Mouse (Mus musculus) neural tube, embryonic 11.5 days (tissue): ENCODE results near the gene Satb2. TPM values are rescaled to one million over a fixed set of nuclear protein-coding genes. Genes with fewer than 3 reads are reported as not detected.
A peak's percentile ranks its signal among the peaks of the same experiment; 100 is the strongest.

Experiments used
- ATAC-seq: fragments of 200-750 bp; cut with Nextera tagmentation; 2 replicates; pipeline ENCODE4 v1.8.0; 2017; ENCODE audit warnings: moderate number of reproducible peaks, mild to moderate bottlenecking, moderate TSS enrichment, moderate library complexity; ENCODE audit not compliant: insufficient read depth, low FRiP score, low TSS enrichment
- DNase-seq: peaks from one replicate; pipeline ENCODE4 v3.0.0-alpha.2; 2015; ENCODE audit warnings: low spot score
- H3K27ac ChIP-seq: fragments of 300-500 bp; sonication (generic); 2 replicates; pipeline ENCODE4 v1.5.1; 2014; ENCODE audit warnings: low read depth, mild to moderate bottlenecking, low read length
- H3K27me3 ChIP-seq: fragments of 300-500 bp; sonication (generic); 2 replicates; pipeline ENCODE4 v1.6.1; 2014; ENCODE audit warnings: mild to moderate bottlenecking, low read length, mixed read lengths; ENCODE audit not compliant: control insufficient read depth, insufficient read depth
- H3K36me3 ChIP-seq: fragments of 300-500 bp; sonication (generic); 2 replicates; pipeline ENCODE4 v1.6.1; 2014; ENCODE audit warnings: mild to moderate bottlenecking, low read length, moderate library complexity, mixed read lengths; ENCODE audit not compliant: control insufficient read depth, insufficient read depth
- H3K4me1 ChIP-seq: fragments of 300-500 bp; sonication (generic); 2 replicates; pipeline ENCODE4 v1.6.1; 2014; ENCODE audit warnings: low read length, mixed read lengths; ENCODE audit not compliant: control insufficient read depth, insufficient read depth
- H3K4me2 ChIP-seq: fragments of 300-500 bp; sonication (generic); 2 replicates; pipeline ENCODE4 v1.6.1; 2014; ENCODE audit warnings: low read depth, mild to moderate bottlenecking, moderate library complexity
- H3K4me3 ChIP-seq: fragments of 300-500 bp; sonication (generic); 2 replicates; pipeline ENCODE4 v1.5.1; 2014; ENCODE audit warnings: low read depth, low read length
- H3K9ac ChIP-seq: fragments of 300-500 bp; sonication (generic); 2 replicates; pipeline ENCODE4 v1.6.1; 2014; ENCODE audit warnings: mild to moderate bottlenecking, low read length
- H3K9me3 ChIP-seq: fragments of 300-500 bp; sonication (generic); 2 replicates; pipeline ENCODE4 v1.6.1; 2016; ENCODE audit warnings: low read length; ENCODE audit not compliant: control insufficient read depth
- WGBS: fragments of 180-500 bp; shearing (Covaris S2); extraction: QIAGEN DNeasy Blood & Tissue Kit; methylation state at CpG from one replicate; pipeline ENCODE4 v1.1.7; 2014; 5-methylcytosine and 5-hydroxymethylcytosine counted together
- polyA plus RNA-seq: library from polyadenylated mRNA; unstranded; fragments of >200 nt; fragmentation: Nextera tagmentation; extraction: Ambion mirVana; gene quantifications from 2 replicates; pipeline ENCODE4 v1.2.1, GENCODE M21; 2014

The Satb2 gene
- polyA plus RNA-seq, 1 experiment from 2014 or later: 1.5 TPM

DNA sequence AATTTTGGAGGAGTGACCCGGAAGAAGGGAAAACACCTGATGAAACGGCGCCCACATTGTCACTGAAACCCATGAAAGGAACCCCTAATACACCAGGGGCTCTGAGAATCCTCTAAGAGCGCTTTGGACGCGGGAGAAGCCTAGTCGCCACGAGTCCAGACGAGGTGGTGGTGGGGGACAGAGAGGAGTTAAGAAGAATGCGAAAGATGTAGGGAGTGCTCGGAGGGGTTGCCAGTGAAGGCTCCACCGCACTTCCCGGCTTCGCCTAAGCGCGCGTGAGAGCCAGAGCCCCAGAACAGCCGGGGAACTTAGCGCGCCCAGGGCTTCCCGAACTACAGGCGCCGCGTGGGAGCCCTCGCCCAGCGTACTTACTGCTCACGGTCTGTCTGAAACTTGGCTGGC, 7.7 kb downstream of the Satb2 start:
- Histone ChIP-seq H3K4me3 (peak overlapping the region; percentile 78), H3K4me1 (peaks cover 15% of the 10 kb centered on the region; the same call in 1 of the 2 replicates), H3K4me2 (peak overlapping the region; percentile 95), H3K9me3 (no peaks in the 10 kb centered on the region), H3K27ac (no peak overlapping the region), H3K36me3 (no peaks in the 10 kb centered on the region), H3K9ac (peak overlapping the region; percentile 45; the same call in 1 of the 2 replicates), H3K27me3 (peaks cover 37% of the 10 kb centered on the region)
- DNase-seq (peak; percentile 68), ATAC-seq (no peak)
- under 1% methylated on average over 27 of the region's 27 CpGs for WGBS

DNA sequence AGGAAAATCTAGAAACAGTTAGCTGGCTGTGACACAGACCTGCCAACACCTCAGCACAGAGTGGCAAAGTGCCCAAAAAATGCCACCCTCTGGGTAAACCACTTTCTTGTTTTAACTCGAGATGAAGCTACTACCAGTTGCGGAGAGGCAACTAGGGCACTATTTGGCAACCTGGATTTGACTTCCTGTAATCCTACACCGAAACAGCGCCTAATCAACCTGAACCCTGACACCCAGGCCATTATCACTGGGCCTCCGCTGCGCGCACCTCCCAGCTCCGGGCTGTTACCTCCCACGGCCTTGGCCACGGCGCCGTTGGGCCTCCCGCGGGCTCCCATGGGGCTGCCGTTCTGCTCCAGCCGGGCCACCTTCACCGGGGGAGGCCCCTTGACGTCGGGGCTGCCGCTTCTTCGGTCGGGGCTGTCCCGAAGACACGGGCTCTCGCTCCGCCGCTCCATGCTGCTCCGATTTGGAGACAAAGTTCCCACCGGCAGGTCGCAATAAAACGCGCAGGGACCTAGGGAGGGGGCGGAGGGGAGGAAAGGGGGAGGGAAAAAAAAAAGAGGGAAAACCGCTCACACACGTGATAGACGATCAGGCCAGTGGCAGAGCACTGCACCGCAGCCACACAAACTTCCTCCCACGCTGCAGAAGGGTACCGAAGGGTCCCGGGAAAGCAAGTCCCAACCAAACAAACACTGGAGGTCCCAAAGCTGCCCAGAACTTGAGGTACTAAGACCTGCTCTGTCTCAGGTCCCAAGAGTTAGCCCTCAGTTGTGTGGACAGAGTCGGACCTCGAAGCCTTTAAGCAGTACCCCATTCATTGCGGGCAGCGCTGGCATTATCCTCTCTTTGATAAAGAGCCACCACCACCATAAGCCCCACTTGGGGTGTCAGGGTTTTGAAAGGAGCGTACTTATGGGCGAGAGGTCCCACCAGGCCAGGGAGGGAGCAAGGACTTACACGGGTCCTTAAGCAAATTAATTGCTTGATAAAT, 8.8 kb downstream of the Satb2 start:
- 1% methylated on average over 47 of the region's 47 CpGs for WGBS
- H3K27ac ChIP-seq: no peak overlapping the region

DNA sequence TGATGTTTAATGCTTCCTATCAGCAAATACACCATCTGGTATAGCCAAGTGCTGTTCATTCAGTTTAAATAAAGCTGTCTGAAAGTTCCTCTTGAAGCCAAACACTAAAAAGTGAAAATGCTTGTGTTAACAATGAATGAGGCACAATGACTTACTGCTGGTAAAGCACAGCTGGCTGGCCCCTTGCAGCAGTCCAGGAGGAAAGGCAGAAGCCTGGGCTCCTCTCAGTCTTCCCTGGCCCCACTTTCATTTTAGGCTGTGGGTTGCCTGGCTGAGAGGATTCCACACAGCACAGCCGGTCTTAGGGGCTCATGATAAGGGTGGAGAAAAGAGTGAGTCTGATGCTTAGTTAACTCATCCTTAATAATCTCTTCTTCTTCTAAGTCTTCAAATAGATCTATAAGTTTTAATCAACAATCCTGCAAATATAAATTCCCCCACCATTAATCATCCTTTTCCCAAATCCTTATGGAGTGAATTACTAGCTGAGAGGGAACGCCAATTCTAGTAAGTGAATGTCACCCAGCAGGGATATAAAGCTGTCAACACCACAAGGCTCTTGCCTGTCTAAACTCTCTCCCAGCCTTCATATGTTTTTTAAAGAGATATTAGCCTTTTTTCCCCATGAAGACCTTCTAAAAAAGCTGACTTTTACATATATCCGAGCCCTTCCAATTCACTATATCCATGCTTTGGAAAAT, 12.4 kb downstream of the Satb2 start:
- Histone ChIP-seq H3K4me1 (peaks cover 15% of the 10 kb centered on the region; the same call in 1 of the 2 replicates), H3K4me3 (no peak overlapping the region), H3K9me3 (no peaks in the 10 kb centered on the region), H3K4me2 (no peak overlapping the region), H3K27me3 (peaks cover 28% of the 10 kb centered on the region), H3K9ac (no peak overlapping the region), H3K36me3 (no peaks in the 10 kb centered on the region), H3K27ac (no peak overlapping the region)
- DNase-seq (no peak), ATAC-seq (no peak)
- WGBS: 51% methylated on average over 3 of the region's 3 CpGs

More for the DNA sequence above, 8.8 kb downstream of the Satb2 start:
- H3K4me2 ChIP-seq: peak overlapping the region; percentile 45
- H3K4me3 ChIP-seq: peak overlapping the region; percentile 29
- H3K4me1 ChIP-seq: peaks cover 15% of the 10 kb centered on the region; the same call in 1 of the 2 replicates
- DNase-seq (no peak), ATAC-seq (no peak)
- H3K9me3 ChIP-seq: no peaks in the 10 kb centered on the region
- H3K27me3 ChIP-seq: peaks cover 31% of the 10 kb centered on the region
- no peak overlapping the region; the same call in 1 of the 2 replicates for H3K9ac ChIP-seq
- H3K36me3 ChIP-seq: no peaks in the 10 kb centered on the region

DNA sequence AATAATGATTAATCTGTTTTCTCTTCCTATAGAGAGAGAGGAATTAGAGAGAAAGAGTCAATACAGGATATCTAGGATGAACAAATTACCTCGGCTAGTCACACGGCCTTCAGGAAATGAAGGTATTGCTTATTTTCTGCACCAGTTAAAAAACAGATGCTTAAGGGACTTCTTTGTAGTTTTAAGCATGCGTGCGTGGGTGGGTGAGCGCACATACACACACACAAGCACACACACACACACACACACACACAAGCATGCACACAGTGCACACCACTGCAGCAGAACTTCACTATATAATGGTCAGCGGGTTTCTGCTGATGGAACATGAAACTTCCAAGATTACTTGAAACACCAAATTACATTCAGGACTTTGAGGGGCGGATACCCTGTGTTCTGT, 14.0 kb downstream of the Satb2 start:
- H3K9ac ChIP-seq: no peak overlapping the region
- peaks cover 12% of the 10 kb centered on the region for H3K27me3 ChIP-seq
- H3K4me3 ChIP-seq: no peak overlapping the region
- no peaks in the 10 kb centered on the region for H3K9me3 ChIP-seq
- 90% methylated on average over 7 of the region's 7 CpGs for WGBS
- peaks cover 3% of the 10 kb centered on the region; the same call in 1 of the 2 replicates for H3K4me1 ChIP-seq
- DNase-seq (no peak), ATAC-seq (no peak)
- no peaks in the 10 kb centered on the region for H3K36me3 ChIP-seq
- no peak overlapping the region for H3K27ac ChIP-seq
- H3K4me2 ChIP-seq: no peak overlapping the region

DNA sequence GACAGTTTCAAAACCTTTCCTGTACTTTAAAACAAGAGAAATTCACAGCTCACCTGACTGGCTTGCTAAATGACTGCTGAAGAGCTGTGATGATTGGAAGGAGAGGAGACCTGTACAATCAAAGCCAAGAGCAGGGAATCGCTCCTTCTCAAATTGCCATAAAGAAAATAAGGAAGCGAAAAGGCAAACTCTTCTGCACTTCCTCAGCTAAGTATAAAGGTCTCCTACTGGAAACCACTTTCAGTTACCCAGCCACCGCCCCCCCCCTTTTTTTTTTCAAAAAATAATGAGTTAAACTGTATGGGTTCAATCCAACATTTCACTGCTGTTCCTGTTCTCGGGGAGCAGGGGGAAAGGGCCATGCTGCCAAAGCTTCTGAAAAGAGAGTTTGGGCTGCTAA, 15.2 kb downstream of the Satb2 start:
- WGBS: 87% methylated on average over 4 of the region's 4 CpGs
- ATAC-seq (no peak), DNase-seq (no peak)
- Histone ChIP-seq H3K36me3 (no peaks in the 10 kb centered on the region), H3K27me3 (peaks cover 3% of the 10 kb centered on the region), H3K27ac (no peak overlapping the region), H3K4me1 (no peaks in the 10 kb centered on the region), H3K4me2 (no peak overlapping the region), H3K4me3 (no peak overlapping the region), H3K9me3 (no peaks in the 10 kb centered on the region), H3K9ac (no peak overlapping the region)

DNA sequence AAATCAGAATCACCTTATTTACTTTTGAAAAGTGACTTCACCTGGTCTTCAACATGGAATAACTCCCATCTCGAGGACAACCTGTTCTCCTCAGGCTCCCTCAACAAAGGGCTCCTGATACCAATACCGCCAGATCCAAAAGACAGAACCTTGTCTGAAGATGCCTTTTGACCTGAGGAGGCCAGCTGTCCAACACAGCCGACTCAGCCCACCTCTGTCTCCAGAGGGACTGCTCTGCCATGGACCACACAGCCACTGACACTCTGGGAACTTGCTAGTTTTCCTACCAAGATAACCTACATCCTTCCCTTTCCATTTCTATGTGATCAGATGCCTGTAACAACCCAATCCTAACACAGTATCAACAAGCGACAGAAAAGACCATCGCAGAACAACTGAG, 19.5 kb downstream of the Satb2 start:
- ATAC-seq: no peak
- no peaks in the 10 kb centered on the region for H3K9me3 ChIP-seq
- 93% methylated on average over 5 of the region's 5 CpGs for WGBS
- no peak overlapping the region for H3K4me3 ChIP-seq
- H3K27ac ChIP-seq: no peak overlapping the region
- H3K4me1 ChIP-seq: no peaks in the 10 kb centered on the region
- no peak overlapping the region for H3K9ac ChIP-seq
- no peak overlapping the region for H3K4me2 ChIP-seq
- H3K36me3 ChIP-seq: no peaks in the 10 kb centered on the region
- H3K27me3 ChIP-seq: no peaks in the 10 kb centered on the region
- DNase-seq: no peak

DNA sequence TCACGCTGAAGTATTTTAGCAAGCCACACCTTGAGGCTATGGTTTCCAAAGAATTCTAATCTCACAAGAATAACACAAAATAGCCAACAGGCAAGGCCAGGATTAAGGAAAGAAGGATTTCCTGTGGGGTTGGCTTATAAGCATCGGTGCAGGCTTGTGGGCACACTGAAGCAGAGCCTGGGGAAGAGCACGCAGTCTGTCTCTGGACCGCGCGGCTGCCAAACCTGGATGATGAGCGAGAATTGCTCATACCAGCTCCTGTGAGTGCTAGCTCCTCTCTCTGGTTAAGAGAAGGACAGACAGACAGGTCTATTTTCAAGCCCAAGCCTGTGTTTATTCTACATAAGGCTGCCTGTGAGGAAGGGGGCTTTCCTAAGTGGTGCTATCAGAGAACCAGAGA, 20.5 kb downstream of the Satb2 start:
- no peaks in the 10 kb centered on the region for H3K27me3 ChIP-seq
- ATAC-seq (no peak), DNase-seq (no peak)
- no peaks in the 10 kb centered on the region for H3K4me1 ChIP-seq
- no peak overlapping the region for H3K4me2 ChIP-seq
- no peak overlapping the region for H3K9ac ChIP-seq
- no peaks in the 10 kb centered on the region for H3K36me3 ChIP-seq
- 93% methylated on average over 7 of the region's 7 CpGs for WGBS
- no peak overlapping the region for H3K27ac ChIP-seq
- no peak overlapping the region for H3K4me3 ChIP-seq
- H3K9me3 ChIP-seq: no peaks in the 10 kb centered on the region

DNA sequence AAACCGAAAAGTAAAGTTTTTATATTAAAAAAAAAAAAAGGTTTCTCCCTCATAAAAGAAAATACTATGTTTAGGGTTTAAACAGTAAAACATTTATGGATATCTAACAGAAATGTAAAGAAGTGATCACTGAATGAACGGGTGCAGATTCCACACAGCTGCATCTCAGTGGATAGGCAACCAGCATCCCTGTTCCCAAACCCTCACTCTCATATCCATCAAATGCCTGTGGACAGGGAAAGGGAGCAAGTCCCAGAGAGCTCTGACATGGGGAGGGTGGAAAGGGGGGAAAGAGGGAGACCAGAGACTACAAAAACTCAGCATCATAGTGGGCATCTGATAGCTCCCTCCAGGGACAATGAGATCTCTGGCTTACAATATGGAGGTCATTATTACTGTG, 21.6 kb downstream of the Satb2 start:
- no peak overlapping the region for H3K4me3 ChIP-seq
- WGBS: 91% methylated on average over 2 of the region's 2 CpGs
- no peak for DNase-seq
- no peaks in the 10 kb centered on the region for H3K4me1 ChIP-seq
- no peak overlapping the region for H3K27ac ChIP-seq
- H3K27me3 ChIP-seq: no peaks in the 10 kb centered on the region
- no peak for ATAC-seq
- H3K4me2 ChIP-seq: no peak overlapping the region
- H3K36me3 ChIP-seq: no peaks in the 10 kb centered on the region
- no peak overlapping the region for H3K9ac ChIP-seq
- H3K9me3 ChIP-seq: no peaks in the 10 kb centered on the region
